Mouse (Mus musculus) thymus, adult 2 months (tissue): ENCODE measurements around the gene Mthfsd.

Source experiments
- CTCF ChIP-seq: fragments of 200-500 bp; IDR thresholded peaks from 2 replicates; pipeline ENCODE4 v1.5.1; 2012; ENCODE audit warnings: mild to moderate bottlenecking, control low read depth, low read length, moderate library complexity, borderline replicate concordance; ENCODE audit not compliant: control insufficient read depth, poor library complexity, insufficient read depth; ENCODE audit errors: extremely low read depth
- POLR2A ChIP-seq: fragments of 200-500 bp; IDR thresholded peaks from 2 replicates; pipeline ENCODE4 v1.6.1; 2012; ENCODE audit warnings: mild to moderate bottlenecking, low read length, control low read depth, moderate library complexity; ENCODE audit not compliant: control insufficient read depth, poor library complexity, insufficient read depth; ENCODE audit errors: extremely low read depth

DNA sequence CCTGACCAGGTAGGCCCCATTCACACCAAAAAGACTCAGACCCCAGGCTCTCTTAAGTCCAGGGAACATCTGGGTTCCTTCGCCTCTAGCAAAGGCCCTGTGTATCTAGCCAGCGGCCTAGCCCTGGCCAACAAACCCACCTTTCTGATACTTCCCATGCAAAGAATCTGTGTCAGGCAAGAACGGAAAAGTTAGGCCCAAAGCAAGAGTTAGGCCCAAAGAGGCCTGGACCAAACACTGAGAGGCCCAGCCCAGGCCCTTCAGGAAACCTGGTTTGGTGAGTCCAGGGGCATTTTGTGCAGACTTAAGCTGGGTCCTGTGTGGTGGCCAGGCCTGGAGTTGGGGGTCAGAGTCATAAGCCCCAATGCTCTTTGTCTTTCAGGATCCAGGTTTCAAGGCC, 22.6 kb downstream of the Mthfsd start:
- no peak for TF ChIP-seq POLR2A
- TF ChIP-seq CTCF, result no peak
